Mouse (Mus musculus) gastrocnemius, postnatal 10 days (tissue): Measurements from ENCODE around the gene Mgat5. TPM values are rescaled to one million over a fixed set of nuclear protein-coding genes. Genes with fewer than 3 reads are reported as not detected.

Source experiments
- DNase-seq: peaks from one replicate; pipeline ENCODE4 v3.0.0; 2021; ENCODE audit warnings: mixed read lengths
- total RNA-seq, 2 experiments: library from RNA; stranded (reverse); gene quantifications; 2 replicates each; pipeline ENCODE4 v1.2.3; 2021

Mgat5 gene
- total RNA-seq, 2 experiments from 2014 or later = 3.6 to 4.9 TPM

DNA sequence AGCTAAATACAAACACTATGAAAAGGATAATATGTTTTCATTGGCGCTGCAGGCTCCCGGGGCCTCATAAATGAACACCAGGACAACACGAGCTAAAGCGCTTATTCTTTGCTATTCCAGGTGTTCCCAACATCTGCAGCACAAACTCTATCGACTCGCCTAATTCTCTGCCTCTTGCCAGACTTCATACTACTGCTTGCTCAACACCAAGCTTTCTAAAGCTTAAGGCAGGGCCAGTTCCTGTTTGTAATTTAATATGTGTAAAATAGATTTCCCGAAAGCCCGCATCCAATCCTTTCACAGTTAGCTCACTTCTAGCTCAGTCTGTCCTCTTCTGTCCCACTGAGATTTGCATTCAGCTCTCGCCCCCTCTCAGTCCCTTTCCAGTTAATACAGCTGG, 182.8 kb downstream of the Mgat5 start:
- no peak for DNase-seq

DNA sequence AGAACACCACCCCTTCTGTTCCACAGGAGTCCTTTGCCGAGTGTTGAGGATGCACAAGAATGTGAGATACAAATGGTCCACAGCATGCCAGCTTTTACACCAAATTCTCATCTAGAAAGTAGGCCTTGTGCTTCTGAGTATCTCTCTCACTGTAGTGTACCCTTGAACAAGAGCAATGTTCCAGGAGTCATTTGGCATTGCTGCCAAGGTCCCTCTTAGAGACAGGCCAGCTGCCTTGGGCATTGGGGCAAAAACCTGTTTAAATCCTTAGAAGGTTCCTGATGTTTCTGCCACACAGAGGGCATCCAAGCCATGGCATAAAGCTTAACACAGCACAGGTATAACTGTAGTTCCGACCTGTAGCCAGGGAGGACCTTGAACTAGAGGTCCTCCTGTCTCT, 189.9 kb downstream of the Mgat5 start:
- DNase-seq = no peak

DNA sequence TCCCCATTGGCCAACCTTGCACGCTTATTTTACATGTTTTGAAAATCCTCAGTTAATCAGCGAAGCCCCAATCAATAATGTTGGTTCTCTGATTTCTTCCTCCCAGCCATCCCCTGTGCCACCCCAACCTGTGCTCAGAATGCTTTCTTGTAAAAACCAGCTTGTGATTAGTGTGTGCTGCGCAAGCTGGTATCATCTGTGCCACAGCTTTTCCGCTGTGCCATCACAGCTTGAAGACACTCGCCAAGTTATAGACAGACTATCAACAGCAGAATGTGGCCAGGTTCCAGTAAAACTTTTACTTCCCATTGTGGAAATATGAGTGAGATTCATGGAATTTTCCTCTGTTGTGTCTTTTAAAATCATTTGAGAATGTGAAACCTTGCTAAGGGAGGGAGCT, 190.9 kb downstream of the Mgat5 start:
- DNase-seq = no peak

DNA sequence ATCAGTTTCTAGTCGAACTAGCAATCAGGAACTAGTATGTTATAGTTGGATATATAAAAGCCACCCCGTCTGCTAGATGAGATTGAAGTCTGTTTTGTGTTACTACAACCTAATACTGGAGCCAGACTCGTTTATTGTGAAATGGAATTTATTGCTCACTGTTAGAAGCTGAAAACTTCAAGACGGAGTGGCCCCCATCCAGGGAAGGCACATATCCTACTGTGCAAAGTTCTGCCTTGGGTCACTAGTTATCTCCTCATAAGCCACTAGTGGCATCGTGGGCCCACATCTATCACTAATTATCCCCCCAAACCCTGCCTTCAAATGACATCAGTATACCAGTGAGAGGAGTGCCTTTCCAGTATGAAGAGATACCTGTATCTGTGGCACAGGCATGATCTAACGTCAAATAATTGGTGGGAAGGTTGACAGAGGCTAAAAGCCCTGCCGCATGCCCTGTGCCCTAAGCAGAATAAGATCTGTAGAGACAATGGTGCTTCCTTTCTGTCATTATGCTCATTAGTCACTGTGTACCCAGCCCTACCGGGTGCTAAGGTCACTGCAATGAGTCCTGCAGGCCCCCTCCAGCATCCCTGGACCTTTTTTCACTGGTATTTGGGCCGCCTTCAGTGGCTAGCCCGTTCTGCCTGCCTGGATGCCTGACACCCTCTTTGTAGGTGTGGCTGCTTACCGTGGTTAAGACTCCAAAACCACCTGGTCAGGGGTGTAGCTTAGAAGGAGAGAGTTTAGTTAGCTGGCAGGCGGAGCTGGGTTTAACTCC, 191.9 kb downstream of the Mgat5 start:
- DNase-seq = no peak

DNA sequence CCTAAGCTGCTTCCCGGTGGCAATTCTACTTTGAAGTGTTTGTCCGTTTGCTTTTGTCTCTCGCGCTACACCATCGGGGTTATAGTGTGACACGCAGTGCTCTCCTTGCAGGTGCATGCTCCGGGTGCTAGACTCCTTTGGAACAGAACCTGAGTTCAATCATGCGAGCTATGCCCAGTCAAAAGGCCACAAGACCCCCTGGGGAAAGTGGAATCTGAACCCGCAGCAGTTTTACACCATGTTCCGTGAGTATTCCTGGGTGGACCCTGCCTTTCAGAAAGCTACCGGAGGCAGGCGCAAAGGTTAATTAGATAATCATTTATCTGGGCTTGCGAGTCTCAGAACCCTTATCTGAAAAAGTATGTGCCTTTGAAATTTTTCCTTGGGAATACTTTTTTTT, 192.6 kb downstream of the Mgat5 start:
- DNase-seq = no peak

DNA sequence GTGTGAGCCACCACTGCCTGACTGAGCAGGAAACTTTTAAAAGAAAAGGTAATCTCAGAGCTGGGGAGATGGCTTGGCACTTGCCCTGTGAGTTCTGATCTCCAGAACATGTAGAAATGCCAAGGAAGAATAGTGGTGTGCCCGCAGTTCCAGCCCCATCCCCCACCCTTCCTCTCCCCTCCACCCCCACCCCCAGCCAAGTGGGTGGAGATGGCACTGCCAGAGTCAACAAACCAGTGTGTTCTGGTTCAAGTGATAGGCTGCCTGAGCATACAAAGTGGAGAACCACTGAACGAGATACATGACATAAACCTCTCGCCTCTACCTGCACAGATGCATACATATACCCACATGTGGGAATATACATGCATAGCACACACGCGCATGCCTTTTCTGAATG, 193.4 kb downstream of the Mgat5 start:
- no peak for DNase-seq

DNA sequence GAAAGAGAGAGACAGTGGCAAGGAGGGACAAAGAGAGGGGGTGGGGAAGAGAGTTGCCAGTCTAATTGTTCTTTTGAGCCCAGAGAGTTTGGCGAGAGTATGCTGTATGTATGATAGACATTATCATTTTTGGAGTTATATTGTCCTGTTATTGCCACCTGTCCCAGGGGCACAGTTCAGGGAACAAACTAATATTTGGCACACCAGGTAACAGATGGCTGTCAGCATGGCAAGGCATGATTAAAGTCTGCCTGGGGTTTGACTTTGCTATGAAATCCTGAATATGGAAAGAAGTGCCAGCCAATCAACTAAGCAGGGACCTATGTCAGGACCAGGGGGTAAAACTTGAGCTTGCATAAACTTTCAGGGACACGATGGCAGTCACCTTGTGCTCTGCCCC, 195.4 kb downstream of the Mgat5 start:
- DNase-seq = no peak

DNA sequence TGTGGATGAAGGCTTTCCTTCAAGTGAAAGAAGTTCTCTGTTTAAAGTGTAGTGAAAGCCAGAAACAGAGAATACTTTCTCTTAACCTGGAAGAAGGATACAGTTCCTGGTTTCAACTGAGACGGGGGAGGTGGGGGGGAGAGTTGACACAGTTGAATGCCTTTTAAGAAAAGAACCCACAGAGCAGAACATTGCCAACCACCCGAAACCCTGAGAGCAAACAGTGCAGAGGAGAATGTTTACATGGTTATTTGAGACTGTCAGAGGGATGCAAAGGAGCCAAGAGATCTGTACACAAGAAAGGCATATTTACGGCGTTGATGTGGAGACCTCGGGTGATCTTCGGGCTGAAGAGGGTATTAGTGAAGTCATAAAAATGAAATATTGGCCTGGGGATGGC, 195.9 kb downstream of the Mgat5 start:
- DNase-seq = no peak

DNA sequence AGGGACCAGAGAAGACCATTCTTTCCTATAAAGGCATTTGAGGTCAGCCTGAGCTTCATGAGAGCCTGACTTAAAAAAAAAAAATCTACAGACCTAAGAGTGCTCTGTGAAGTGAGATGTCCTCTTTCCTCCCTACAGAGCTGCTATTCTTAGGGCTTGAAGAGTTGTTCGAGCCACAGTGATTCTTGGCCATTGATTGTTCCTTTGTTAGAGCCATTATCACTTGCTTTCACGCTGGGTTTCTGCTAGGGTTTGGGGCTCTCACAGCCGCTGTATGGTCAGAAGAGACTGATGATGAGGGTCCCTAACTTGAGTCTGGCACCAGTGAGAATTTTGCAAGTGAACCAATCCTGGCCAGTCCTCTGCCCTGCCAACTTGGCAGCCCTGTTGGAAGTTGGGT, 199.8 kb downstream of the Mgat5 start:
- no peak for DNase-seq

DNA sequence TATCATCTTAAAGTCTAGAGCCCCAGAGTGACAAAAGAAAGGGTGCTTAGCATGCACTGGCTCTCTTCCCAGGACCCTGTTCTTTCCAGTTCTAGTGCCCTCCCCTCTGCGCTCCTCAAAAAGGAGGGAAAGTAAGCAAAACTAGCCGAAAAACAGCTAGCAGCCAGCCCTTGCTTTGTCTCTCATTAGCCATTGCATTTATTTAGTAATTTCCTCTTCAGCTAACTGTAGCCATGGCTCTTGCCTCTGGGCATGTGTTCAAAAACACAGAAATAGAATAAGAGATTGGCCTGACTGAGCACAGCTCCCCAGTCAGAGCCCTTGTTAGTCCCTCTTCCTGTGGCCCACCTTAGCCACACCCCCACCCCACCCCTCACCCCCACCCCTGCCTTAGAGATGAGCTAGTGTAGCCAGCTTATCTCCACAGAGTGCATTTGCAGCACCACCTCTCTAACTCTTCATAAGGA, 204.2 kb downstream of the Mgat5 start:
- DNase-seq = no peak

DNA sequence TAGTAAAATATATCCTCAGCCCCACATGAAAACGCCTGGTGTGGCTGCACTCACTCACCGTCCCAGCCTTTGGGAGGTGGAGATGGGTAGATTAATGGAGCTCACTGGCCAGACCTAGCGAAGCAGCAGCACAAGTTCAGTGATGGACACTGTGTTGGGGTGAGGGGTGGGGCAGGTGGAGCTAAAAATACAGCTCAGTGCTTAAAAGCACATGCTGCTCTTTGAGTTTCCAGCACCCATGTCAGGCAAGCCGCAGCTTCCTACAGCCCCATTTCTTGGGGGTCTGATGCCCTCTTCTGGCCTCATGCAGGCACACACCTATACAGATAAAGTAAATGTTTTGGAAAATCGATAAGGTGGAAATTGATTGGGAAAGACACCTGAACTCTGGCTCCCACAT, 204.7 kb downstream of the Mgat5 start:
- DNase-seq = no peak

DNA sequence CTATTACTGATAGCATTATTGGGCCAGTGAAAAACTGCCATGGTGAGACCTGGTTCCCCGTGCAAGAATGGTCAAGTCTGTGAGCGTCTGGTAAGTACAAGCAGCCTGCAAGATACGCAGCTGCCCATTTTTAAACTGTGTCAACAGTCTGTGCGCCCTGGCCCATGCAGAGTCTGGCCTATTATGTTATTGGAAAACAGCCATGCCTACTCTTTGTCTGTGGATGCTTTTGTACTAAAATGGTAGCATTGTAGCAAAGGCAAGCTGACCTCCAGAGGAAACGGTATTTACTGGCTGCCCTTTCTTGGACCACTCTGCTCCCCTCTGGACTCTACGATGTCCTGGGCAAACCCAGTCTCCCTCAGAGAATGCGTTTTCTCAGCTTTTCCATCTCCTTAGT, 209.7 kb downstream of the Mgat5 start:
- no peak for DNase-seq

DNA sequence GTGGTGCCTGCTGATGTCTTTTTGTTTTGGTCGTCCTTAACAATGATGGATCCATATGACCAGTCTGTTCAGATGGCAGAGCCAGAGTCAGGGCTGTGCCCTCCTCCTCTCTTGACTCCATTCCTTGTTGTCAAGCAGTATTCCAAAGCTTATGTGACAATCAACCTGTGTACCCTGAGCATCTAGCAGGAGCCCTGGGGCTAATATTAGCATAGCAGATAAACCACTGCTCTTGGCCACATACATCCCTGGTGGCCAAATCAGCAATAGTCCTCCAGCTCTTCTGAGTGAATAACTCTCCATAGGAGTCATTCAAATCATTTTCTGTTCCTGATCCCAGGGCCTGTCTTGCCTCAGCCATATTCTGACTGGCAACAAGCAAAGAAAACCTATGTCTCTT, 211.1 kb downstream of the Mgat5 start:
- DNase-seq = no peak

DNA sequence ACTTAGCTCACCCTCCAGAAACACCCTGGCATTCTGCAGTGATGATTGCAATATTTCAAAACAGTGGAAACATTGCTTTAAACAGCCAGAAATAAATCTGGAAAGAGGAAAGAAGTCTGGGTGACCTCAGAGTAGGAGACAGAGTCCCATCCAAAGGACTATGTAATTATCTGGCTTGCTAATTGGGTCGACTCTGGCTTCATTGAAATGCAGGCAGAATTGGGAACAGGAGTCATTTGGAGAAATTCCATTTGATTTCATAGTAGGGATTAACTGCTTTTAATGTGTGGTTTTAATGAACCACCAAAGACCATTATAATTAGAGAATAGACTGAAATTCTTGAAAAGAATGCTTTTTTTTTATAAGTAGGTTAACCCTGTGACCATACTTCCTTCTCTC, 212.2 kb downstream of the Mgat5 start:
- no peak for DNase-seq

DNA sequence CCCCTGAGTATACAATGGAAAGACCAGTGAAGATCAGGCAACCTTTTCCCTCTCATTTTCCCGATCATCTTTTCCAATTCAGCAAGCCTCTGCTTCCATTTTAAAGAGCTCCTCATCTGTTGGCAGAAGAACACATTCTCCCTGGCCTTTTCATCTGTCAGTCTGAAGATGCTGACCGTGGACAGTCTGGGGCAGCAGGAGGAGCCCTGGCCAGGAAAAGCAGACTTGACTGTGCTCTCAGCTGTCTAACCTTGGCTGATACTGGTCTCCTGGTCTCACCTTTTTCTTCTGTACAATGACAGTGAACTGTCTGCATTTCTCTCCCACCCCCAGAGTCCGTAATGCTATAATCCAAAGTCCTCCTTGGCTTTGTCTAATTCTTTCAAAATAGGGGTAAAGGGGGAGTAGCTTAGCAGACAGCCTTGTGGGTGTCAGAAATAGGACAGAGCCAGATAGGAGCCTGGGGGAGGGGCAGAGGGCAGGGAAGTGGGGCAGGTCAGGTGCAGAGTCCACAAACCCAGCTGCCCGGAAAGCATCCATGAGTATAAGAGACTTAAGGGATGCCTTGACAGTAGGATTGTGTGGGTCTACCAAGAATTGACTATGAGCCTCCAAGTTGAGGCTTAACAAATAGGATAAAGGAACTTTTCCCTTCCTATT, 214.2 kb downstream of the Mgat5 start:
- DNase-seq = no peak

DNA sequence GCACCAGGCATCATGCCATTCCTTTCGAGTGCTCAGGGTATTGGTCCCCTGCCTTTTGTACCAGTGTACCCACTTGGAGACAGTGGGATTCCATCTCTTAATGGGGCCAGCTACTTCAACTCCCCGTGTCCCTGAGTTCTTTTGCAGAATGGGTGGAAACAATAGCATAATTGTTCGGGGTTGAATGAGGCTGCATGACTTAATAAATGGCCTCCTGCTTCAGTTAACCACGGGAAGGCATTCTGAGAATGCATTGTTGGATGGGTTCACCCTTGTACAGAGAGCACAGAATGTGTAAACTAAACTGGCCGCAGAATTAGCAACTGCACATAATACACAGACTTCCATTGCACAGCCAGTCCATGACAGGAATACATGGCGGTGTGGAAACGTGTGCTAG, 214.8 kb downstream of the Mgat5 start:
- no peak for DNase-seq

DNA sequence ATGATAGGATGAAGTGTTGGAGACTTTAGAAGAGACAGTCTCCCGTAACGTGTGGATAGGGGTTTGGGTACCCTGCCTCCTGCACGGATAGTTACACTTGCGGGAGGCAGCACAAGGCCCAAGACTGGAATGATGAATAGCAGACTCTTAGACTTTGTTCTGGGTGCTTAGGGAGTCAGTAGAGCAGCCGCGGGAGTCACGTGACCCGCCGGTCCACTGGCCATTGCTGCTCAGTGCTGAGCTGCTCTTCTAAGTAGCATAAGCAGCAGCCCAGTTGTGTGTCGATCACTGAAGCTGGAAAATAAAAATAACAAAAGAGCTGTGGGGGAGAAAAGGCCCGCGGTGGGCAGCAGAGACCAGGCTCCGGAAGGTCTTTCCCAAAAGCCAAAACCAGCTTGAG, 215.6 kb downstream of the Mgat5 start:
- DNase-seq = no peak

DNA sequence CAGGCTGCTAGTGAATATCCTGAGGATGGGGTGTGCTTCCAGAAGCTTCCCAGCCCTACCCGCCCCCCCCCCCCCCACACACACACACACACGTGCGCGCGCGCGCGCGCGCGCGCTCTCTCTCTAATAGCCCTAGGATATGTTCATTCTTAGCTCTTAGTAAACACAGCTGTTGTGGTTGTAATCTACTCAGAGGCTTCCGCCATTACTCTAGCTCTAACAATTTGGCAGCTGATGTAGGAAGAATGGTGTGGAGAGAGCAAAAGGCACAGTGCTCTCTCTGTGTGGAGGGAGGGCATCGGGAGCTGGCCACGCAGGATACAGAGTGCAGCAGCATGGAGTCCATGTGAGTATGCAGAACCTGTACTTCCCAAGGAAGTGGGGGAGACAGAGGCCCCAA, 216.0 kb downstream of the Mgat5 start:
- DNase-seq = no peak

DNA sequence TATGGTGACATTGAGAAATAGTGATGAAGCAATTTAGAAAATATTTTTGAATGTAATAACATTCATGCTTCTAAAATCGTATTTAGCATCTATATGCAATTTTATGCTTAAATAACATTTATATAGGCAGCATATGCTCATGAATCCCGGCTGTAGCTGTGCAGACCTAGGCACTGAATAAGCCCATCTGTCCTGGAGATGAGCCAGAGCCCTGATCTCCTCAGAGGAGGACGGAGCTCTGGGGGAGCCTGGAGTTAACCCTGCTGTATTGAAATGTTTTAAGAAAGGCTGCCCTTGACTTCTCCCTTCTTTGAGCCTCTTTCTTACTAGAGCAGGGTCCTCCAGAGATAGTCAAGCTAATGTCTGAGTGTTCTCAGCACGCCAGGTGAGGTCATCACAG, 217.8 kb downstream of the Mgat5 start:
- DNase-seq = no peak

DNA sequence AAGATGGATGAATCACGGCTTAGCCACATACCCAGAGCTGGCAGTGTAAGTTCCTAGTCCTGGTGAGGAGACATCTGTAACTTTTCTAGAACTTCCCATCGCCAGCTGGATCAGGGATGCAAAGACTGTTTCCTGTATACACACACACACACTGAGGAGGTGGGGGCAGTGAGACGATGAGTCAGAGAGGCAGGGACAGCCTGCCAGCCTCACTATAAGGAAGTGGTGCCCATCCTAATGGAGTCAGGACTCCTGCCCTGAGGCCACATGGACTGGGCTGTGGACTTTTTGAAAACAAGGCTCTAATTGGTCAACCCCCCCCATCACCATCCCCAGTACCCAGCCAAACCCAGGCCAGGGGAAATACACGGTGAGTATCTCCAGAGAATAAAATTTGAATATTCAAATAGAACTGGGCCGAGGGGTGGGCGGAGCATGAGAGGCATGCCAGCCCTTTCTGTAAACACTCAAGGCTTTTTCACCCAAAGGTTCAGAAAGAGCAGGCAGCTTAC, 220.3 kb downstream of the Mgat5 start:
- DNase-seq = no peak

DNA sequence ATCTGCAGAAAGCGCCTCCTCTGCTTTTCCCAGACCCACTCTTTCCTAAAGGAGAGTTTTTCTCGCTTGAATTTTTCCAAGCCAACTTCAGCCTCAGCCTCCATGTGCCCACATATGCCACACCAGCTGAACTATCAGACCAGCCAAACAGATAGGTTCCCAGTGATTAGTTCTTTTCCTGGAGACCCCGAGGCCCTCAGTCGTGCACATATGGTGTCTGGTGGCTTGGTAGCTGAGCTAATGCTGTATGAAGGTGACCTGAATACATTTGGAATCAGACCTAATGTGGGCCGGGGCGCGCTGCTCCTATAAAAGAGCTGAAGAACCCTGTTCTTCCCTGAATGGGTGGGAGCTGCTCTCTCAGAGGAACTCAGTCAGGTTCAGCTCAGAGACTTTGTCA, 225.5 kb downstream of the Mgat5 start:
- DNase-seq = no peak

DNA sequence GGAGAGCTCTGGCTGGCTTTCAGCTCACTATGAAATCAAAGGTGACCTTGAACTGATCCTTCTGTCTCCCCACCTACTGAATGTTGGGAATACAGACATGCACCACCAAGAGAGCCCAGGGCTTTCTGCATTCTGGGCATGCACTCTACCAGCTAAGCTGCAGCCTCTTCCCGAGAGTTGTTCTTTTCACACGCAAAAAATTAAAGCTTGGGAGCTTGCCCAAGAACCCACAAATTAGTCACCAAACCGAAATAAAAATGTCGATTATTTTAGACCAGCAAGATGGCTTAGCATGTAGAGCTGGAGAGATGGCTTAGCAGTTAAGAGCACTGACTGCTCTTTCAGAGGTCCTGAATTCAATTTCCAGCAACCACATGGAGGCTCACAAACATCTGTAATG, 230.0 kb downstream of the Mgat5 start:
- DNase-seq = no peak

DNA sequence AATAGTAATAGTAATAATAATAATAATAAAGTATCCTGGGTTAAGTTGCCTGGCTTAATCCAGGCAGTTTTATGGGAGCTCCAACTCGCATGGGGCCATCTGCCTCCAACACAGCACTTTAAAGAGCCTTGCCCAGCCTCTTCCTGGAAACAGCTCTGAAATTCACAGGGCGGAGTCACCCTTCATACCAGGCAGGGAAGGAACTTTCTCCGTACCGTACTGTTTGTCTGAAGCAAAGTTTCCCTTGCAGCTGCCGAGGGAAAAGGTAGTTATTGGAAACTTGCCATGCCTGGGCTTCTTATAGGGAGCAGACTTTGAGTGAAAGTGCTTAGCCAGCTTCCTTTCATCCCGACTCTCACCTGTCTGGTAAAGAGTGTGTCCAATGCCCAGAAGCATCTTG, 232.3 kb downstream of the Mgat5 start:
- no peak for DNase-seq

DNA sequence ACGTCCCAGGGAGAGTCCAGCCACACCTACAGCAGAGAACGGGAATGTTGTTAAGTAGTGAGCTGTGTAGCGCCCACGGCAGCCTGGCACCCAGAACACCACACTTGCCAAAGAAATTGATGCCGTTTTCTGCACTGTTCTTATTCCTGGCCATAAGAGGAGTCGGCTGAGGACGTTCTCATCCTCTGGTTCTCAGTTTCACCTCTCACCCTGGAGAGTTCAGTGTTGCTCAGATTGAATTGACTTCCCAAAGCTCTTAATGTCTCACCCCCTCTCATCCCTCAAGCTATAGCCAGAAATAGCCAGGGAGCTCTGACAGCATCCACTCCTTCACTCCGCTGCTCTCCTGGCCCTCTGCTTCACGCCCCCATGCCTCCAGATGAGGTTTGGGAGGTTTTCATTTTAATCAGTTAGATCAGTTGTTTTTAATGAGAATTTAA, 234.7 kb downstream of the Mgat5 start:
- DNase-seq = no peak
